In genomic region chr5:139366484-139366883, GRCm38 (mm10) we compare ENCODE assay signal across 21 mouse cellular contexts. TPM values are rescaled to one million over a fixed set of nuclear protein-coding genes. Genes with fewer than 3 reads are reported as not detected.
A peak's percentile ranks its signal among the peaks of the same experiment; 100 is the strongest.
DNase-seq lines count a peak whose midpoint lies in the region; ATAC-seq and TF ChIP-seq lines count a peak whose summit lies in the region.
"Had no signal": no experiment of that assay in that cellular context is flagged by ENCODE, and none has a peak within 500 bp of the region (broad histone marks: within the 10 kb centered on the region; RNA-seq: fewer than 3 reads in every experiment).

No protein-coding gene starts in this region.

- H3K9me3 ChIP-seq in liver, embryonic 14.5 days (ENCODE audit: control insufficient read depth, low read length): no peaks in the 10 kb centered on the region
- no peaks in the 10 kb centered on the region for H3K9me3 ChIP-seq in intestine, embryonic 15.5 days
- H3K9me3 ChIP-seq: midbrain, embryonic 10.5 days; neural tube, embryonic 15.5 days had no signal

- no peak overlapping the region for H3K9ac ChIP-seq in liver, embryonic 14.5 days (replicated peaks)
- H3K9ac ChIP-seq in intestine, embryonic 15.5 days: no peak overlapping the region
- H3K9ac ChIP-seq: forebrain, postnatal 0 days; neural tube, embryonic 15.5 days had no signal

- no peak overlapping the region for H3K4me3 ChIP-seq in liver, embryonic 14.5 days (ENCODE audit: insufficient read depth in 1 of 2, low read depth in 2 of 2, low read length in 2 of 2)
- no peak overlapping the region for H3K4me3 ChIP-seq in intestine, embryonic 15.5 days (replicated peaks)
- H3K4me3 ChIP-seq: midbrain, embryonic 10.5 days; neural tube, embryonic 15.5 days had no signal

- no peak for TF ChIP-seq CTCF in brain, embryonic 14.5 days (IDR thresholded peaks at IDR 0.05; ENCODE audit: borderline replicate concordance, extremely low read depth, insufficient read depth, insufficient read length)
- no peak for TF ChIP-seq CTCF in liver, embryonic 14.5 days (IDR thresholded peaks at IDR 0.05; ENCODE audit: low read depth)

- no peak for TF ChIP-seq POLR2A in brain, embryonic 14.5 days (IDR thresholded peaks at IDR 0.05; ENCODE audit: borderline replicate concordance, extremely low read depth, insufficient read depth, insufficient read length, poor library complexity, severe bottlenecking)

- peaks cover 11 to 48% of the 10 kb centered on the region in 2 experiments for H3K4me1 ChIP-seq in liver, embryonic 14.5 days (replicated peaks; ENCODE audit: control insufficient read depth in 2 of 2, insufficient read depth in 2 of 2, low read length in 1 of 2)
- H3K4me1 ChIP-seq in intestine, embryonic 15.5 days (replicated peaks): peaks cover 15% of the 10 kb centered on the region

- DNase-seq in kidney, adult 11 months: peak; percentile 15
- DNase-seq in kidney, postnatal 14 days: no peak
- DNase-seq in 416B (ENCODE audit: low read depth): peak; percentile 25
- peak; percentile 31 for DNase-seq in brain, embryonic 14.5 days (ENCODE audit: low read depth)
- DNase-seq in liver, embryonic 14.5 days (ENCODE audit: low read depth in 3 of 3, low spot score in 3 of 3): no peak
- DNase-seq in urinary bladder, postnatal 14 days (ENCODE audit: low spot score): no peak
- no peak for DNase-seq in adrenal gland, adult (ENCODE audit: inconsistent age in 2 of 2, low spot score in 1 of 2)
- DNase-seq: adrenal gland, adult 2 months; cerebellum, adult 9-10 months; embryo, embryonic 11 days; forebrain, postnatal 0 days; gastrocnemius, postnatal 10 days; heart, postnatal 36 days; kidney, adult 8-10 months; kidney, postnatal 4 days; thymus, postnatal 14 days had no signal

- WGBS in liver, embryonic 14.5 days (ENCODE audit: insufficient replicate concordance): 65% methylated on average over 11 of the region's 11 CpGs
- WGBS in intestine, embryonic 15.5 days: 78% methylated on average over 11 of the region's 11 CpGs

- peak overlapping the region; percentile 31; the same call in 1 of the 2 replicates for H3K27ac ChIP-seq in liver, embryonic 14.5 days
- no peak overlapping the region for H3K27ac ChIP-seq in intestine, embryonic 15.5 days
- H3K27ac ChIP-seq: midbrain, embryonic 10.5 days; neural tube, embryonic 15.5 days had no signal

- no peaks in the 10 kb centered on the region for H3K36me3 ChIP-seq in liver, embryonic 14.5 days (replicated peaks; ENCODE audit: control insufficient read depth, insufficient read depth, low read depth)
- H3K36me3 ChIP-seq in intestine, embryonic 15.5 days: no peaks in the 10 kb centered on the region
- H3K36me3 ChIP-seq: neural tube, embryonic 15.5 days had no signal

- ATAC-seq in liver, embryonic 14.5 days (ENCODE audit: insufficient read depth): no peak
- ATAC-seq in intestine, embryonic 15.5 days: no peak
- ATAC-seq: forebrain, postnatal 0 days; hindbrain, embryonic 16.5 days had no signal

- TF ChIP-seq EP300 in liver, embryonic 14.5 days (IDR thresholded peaks at IDR 0.05; ENCODE audit: low read depth): no peak

- no peaks in the 10 kb centered on the region for H3K27me3 ChIP-seq in liver, embryonic 14.5 days (ENCODE audit: control insufficient read depth, insufficient read depth, low read length)
- no peaks in the 10 kb centered on the region for H3K27me3 ChIP-seq in intestine, embryonic 15.5 days (replicated peaks)
- H3K27me3 ChIP-seq: neural tube, embryonic 15.5 days had no signal

- H3K4me2 ChIP-seq in liver, embryonic 14.5 days (ENCODE audit: low read depth): no peak overlapping the region
- no peak overlapping the region for H3K4me2 ChIP-seq in intestine, embryonic 15.5 days (replicated peaks)
- H3K4me2 ChIP-seq: heart, embryonic 11.5 days; neural tube, embryonic 15.5 days had no signal

RNA-seq across cellular contexts. Expression of gene Gpr146, which starts 11.0 kb away (rescaled TPM):
- 1.5 and 2.0 TPM in 2 replicates for polyA plus RNA-seq in brain, embryonic 14.5 days (2012; rRNA removed)
- polyA plus RNA-seq in liver, embryonic 14.5 days (2012; rRNA removed): 14.6 and 14.7 TPM in 2 replicates
- polyA plus RNA-seq in liver, embryonic 14.5 days (2014; fragmentation: Nextera tagmentation; extraction: Ambion mirVana): 18.4 and 20.1 TPM in 2 replicates
- 2.2 and 2.7 TPM in 2 replicates for polyA plus RNA-seq in intestine, embryonic 15.5 days (2015; fragmentation: Nextera tagmentation; extraction: Ambion mirVana)

RNA-seq across cellular contexts. Expression of gene Cyp2w1, which starts 14.1 kb away (rescaled TPM):
- 1.7 and 2.4 TPM in 2 replicates for polyA plus RNA-seq in brain, embryonic 14.5 days (2012; rRNA removed)
- 0.03 and 0.05 TPM in 2 replicates for polyA plus RNA-seq in liver, embryonic 14.5 days (2012; rRNA removed)
- polyA plus RNA-seq in liver, embryonic 14.5 days (2014; fragmentation: Nextera tagmentation; extraction: Ambion mirVana): not detected in 2 replicates
- 23.5 and 25.8 TPM in 2 replicates for polyA plus RNA-seq in intestine, embryonic 15.5 days (2015; fragmentation: Nextera tagmentation; extraction: Ambion mirVana)
- polyA plus RNA-seq: adrenal gland, adult 2 months; forebrain, postnatal 0 days; heart, embryonic 11.5 days; hindbrain, embryonic 16.5 days; midbrain, embryonic 10.5 days; neural tube, embryonic 15.5 days had no signal

RNA-seq across cellular contexts. Expression of gene Cox19, which starts 15.3 kb away (rescaled TPM):
- polyA plus RNA-seq in brain, embryonic 14.5 days (2012; rRNA removed): 123 and 149 TPM in 2 replicates
- polyA plus RNA-seq in liver, embryonic 14.5 days (2012; rRNA removed): 22.6 and 23.3 TPM in 2 replicates
- 61.4 and 62.3 TPM in 2 replicates for polyA plus RNA-seq in liver, embryonic 14.5 days (2014; fragmentation: Nextera tagmentation; extraction: Ambion mirVana)
- 162 and 168 TPM in 2 replicates for polyA plus RNA-seq in intestine, embryonic 15.5 days (2015; fragmentation: Nextera tagmentation; extraction: Ambion mirVana)

RNA-seq across cellular contexts. Expression of gene C130050O18Rik, which starts 38.6 kb away (rescaled TPM):
- polyA plus RNA-seq in brain, embryonic 14.5 days (2012; rRNA removed): 0.20 and 0.33 TPM in 2 replicates
- 0.93 and 1.1 TPM in 2 replicates for polyA plus RNA-seq in liver, embryonic 14.5 days (2012; rRNA removed)
- 1.0 and 1.3 TPM in 2 replicates for polyA plus RNA-seq in liver, embryonic 14.5 days (2014; fragmentation: Nextera tagmentation; extraction: Ambion mirVana)
- polyA plus RNA-seq in intestine, embryonic 15.5 days (2015; fragmentation: Nextera tagmentation; extraction: Ambion mirVana): 0.81 and 0.85 TPM in 2 replicates

RNA-seq across cellular contexts. Expression of gene Adap1, which starts 41.1 kb away (rescaled TPM):
- 40.8 and 66.4 TPM in 2 replicates for polyA plus RNA-seq in brain, embryonic 14.5 days (2012; rRNA removed)
- polyA plus RNA-seq in liver, embryonic 14.5 days (2012; rRNA removed): 3.0 and 3.1 TPM in 2 replicates
- polyA plus RNA-seq in liver, embryonic 14.5 days (2014; fragmentation: Nextera tagmentation; extraction: Ambion mirVana): 2.2 and 2.7 TPM in 2 replicates
- polyA plus RNA-seq in intestine, embryonic 15.5 days (2015; fragmentation: Nextera tagmentation; extraction: Ambion mirVana): 20.1 and 20.5 TPM in 2 replicates

Comparison
In these comparisons a context has a peak if more than half of its experiments do, and no peak if none do; other contexts are left out.
1. DNase-seq: peak in kidney, adult 11 months (single experiment), 416B (single experiment) and brain, embryonic 14.5 days (single experiment); none in kidney, postnatal 14 days (single experiment), liver, embryonic 14.5 days (0 of 3), urinary bladder, postnatal 14 days (single experiment) and adrenal gland, adult (0 of 2).